Mouse (Mus musculus) forebrain, embryonic 10.5 days (tissue): ENCODE measurements around the gene Ccdc24. TPM values are rescaled to one million over a fixed set of nuclear protein-coding genes. Genes with fewer than 3 reads are reported as not detected.
A peak's percentile ranks its signal among the peaks of the same experiment; 100 is the strongest.

Experiments used
- DNase-seq: peaks from one replicate; pipeline ENCODE4 v3.0.0-alpha.2; 2017; ENCODE audit warnings: low spot score; ENCODE audit errors: extremely low spot score
- H3K27ac ChIP-seq: fragments of 300-500 bp; sonication (generic); 2 replicates; pipeline ENCODE4 v1.5.1; 2016; ENCODE audit warnings: mild to moderate bottlenecking
- H3K27me3 ChIP-seq: fragments of 300-500 bp; sonication (generic); 2 replicates; pipeline ENCODE4 v1.6.1; 2016; ENCODE audit warnings: mild to moderate bottlenecking; ENCODE audit not compliant: poor library complexity, severe bottlenecking
- H3K36me3 ChIP-seq: fragments of 300-500 bp; sonication (generic); replicated peaks from 2 replicates; pipeline ENCODE4 v1.6.1; 2016; ENCODE audit warnings: mild to moderate bottlenecking, moderate library complexity
- H3K4me1 ChIP-seq: fragments of 300-500 bp; sonication (generic); 2 replicates; pipeline ENCODE4 v1.6.1; 2016
- H3K4me3 ChIP-seq: fragments of 300-500 bp; sonication (generic); 2 replicates; pipeline ENCODE4 v1.5.1; 2016; ENCODE audit warnings: mild to moderate bottlenecking, moderate library complexity
- H3K9me3 ChIP-seq: fragments of 300-500 bp; sonication (generic); 2 replicates; pipeline ENCODE4 v1.6.1; 2016; ENCODE audit warnings: mild to moderate bottlenecking, moderate library complexity
- whole genome bisulfite sequencing: fragments of 180-500 bp; shearing (Covaris S2); methylation state at CpG from one replicate; pipeline ENCODE4 v1.1.7; 2016; 5-methylcytosine and 5-hydroxymethylcytosine counted together
- polyA plus RNA-seq: library from polyadenylated mRNA; unstranded; fragments of >200 nt; fragmentation: Nextera tagmentation; extraction: Ambion mirVana; gene quantifications from 2 replicates; pipeline ENCODE4 v1.2.1, GENCODE M21; 2016

Gene Ccdc24
- polyA plus RNA-seq, 1 experiment from 2014 or later = 1.2 TPM

DNA sequence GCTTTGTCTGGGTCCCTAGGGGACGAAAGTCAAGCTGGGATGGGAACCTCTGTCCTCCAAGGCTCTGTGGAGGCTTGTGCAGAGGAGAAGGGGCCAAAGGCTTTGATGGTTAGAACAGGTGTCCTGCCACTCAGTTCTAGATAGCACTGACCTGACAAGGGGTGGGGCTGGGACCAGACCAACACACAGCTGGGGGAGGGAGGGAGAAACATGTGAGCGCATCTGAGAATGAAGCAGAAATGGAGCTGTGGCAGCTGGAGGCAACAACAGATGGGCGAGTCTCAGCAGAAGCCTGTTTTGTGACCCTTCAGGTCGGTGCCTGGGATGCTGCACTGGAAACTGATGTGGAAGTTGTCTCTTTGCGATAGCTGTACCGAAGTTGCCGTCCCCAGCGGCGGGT is 3.0 kb downstream of the Ccdc24 start:
- no peak overlapping the region for H3K27ac ChIP-seq
- peaks cover 22% of the 10 kb centered on the region for H3K36me3 ChIP-seq
- WGBS = 79% methylated on average over 9 of the region's 9 CpGs
- H3K4me3 ChIP-seq = no peak overlapping the region
- peaks cover 58% of the 10 kb centered on the region for H3K4me1 ChIP-seq
- no peaks in the 10 kb centered on the region for H3K9me3 ChIP-seq
- peaks cover 21% of the 10 kb centered on the region for H3K27me3 ChIP-seq
- no peak for DNase-seq

DNA sequence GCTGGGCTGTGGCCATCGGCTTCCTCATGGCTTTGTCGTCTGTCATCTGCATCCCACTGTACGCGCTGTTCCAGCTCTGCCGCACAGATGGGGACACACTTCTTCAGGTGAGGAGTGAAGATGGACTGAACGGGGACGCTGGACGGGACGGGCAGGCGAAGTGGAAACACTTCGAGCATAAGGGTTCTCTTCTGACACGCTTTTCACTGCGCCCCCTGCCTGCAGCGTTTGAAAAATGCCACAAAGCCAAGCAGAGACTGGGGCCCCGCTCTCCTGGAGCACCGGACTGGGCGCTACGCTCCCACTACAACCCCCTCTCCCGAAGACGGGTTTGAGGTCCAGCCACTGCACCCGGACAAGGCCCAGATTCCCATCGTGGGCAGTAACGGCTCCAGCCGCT is 4.5 kb downstream of the Ccdc24 start:
- WGBS = 18% methylated on average over 24 of the region's 24 CpGs
- H3K4me1 ChIP-seq = peaks cover 57% of the 10 kb centered on the region
- no peaks in the 10 kb centered on the region for H3K9me3 ChIP-seq
- peak overlapping the region; percentile 37; the same call in 1 of the 2 replicates for H3K27ac ChIP-seq
- peak overlapping the region; percentile 18; the same call in 1 of the 2 replicates for H3K4me3 ChIP-seq
- peak; percentile 62 for DNase-seq
- H3K27me3 ChIP-seq = peaks cover 21% of the 10 kb centered on the region
- H3K36me3 ChIP-seq = peaks cover 7% of the 10 kb centered on the region; the same call in 1 of the 2 replicates

GRCm38 (mm10) chr4:117867000-117867399 is 5.4 kb downstream of the Ccdc24 start:
- Histone ChIP-seq H3K9me3 (no peaks in the 10 kb centered on the region), H3K27ac (no peak overlapping the region), H3K4me3 (no peak overlapping the region), H3K36me3 (peaks cover 7% of the 10 kb centered on the region; the same call in 1 of the 2 replicates), H3K4me1 (peaks cover 50% of the 10 kb centered on the region), H3K27me3 (peaks cover 21% of the 10 kb centered on the region)
- no peak for DNase-seq
- 82% methylated on average over 6 of the region's 6 CpGs for WGBS

- DNase-seq = no peak
- Histone ChIP-seq H3K4me1 (peaks cover 41% of the 10 kb centered on the region), H3K27me3 (peaks cover 21% of the 10 kb centered on the region), H3K4me3 (no peak overlapping the region), H3K36me3 (peaks cover 7% of the 10 kb centered on the region; the same call in 1 of the 2 replicates), H3K27ac (no peak overlapping the region), H3K9me3 (no peaks in the 10 kb centered on the region)
- 69% methylated on average over 9 of the region's 9 CpGs for WGBS
Observed at GRCm38 (mm10) chr4:117866083-117866482, 6.3 kb downstream of the Ccdc24 start.

- Histone ChIP-seq H3K9me3 (no peaks in the 10 kb centered on the region), H3K4me3 (no peak overlapping the region), H3K27ac (no peak overlapping the region), H3K4me1 (peaks cover 22% of the 10 kb centered on the region), H3K27me3 (peaks cover 10% of the 10 kb centered on the region), H3K36me3 (peaks cover 4% of the 10 kb centered on the region)
- 39% methylated on average over 4 of the region's 4 CpGs for WGBS
- no peak for DNase-seq
Observed at GRCm38 (mm10) chr4:117862823-117863222, 9.5 kb downstream of the Ccdc24 start.

DNA sequence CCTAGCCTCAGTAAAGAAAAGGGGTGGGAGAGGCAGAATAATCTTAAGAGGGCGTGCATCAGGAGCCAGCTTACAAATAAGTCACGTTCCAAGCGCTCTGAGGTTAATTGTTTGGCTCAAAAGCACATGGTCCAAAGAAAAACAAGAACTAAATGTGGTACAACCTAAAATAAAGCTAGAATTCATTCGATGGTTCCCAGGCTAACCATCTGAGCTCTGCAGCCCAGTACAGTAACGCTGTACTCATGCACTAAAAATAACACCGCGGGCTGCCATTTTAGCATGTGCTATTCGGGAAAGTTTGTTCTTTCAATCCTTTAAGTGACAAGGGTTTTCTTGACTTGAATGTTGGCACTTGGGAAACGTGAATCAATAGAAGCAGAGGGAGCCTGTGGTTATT is 11.8 kb downstream of the Ccdc24 start:
- Histone ChIP-seq H3K4me3 (no peak overlapping the region), H3K36me3 (peaks cover 13% of the 10 kb centered on the region), H3K9me3 (no peaks in the 10 kb centered on the region), H3K4me1 (peaks cover 14% of the 10 kb centered on the region; the same call in 1 of the 2 replicates), H3K27me3 (no peaks in the 10 kb centered on the region), H3K27ac (no peak overlapping the region)
- DNase-seq = no peak
- 91% methylated on average over 9 of the region's 9 CpGs for WGBS

GRCm38 (mm10) chr4:117858794-117859193 is 13.6 kb downstream of the Ccdc24 start:
- Histone ChIP-seq H3K36me3 (peaks cover 9% of the 10 kb centered on the region), H3K4me1 (peaks cover 19% of the 10 kb centered on the region; the same call in 1 of the 2 replicates), H3K4me3 (no peak overlapping the region), H3K9me3 (no peaks in the 10 kb centered on the region), H3K27me3 (no peaks in the 10 kb centered on the region), H3K27ac (no peak overlapping the region)
- 76% methylated on average over 3 of the region's 3 CpGs for WGBS
- no peak for DNase-seq

DNA sequence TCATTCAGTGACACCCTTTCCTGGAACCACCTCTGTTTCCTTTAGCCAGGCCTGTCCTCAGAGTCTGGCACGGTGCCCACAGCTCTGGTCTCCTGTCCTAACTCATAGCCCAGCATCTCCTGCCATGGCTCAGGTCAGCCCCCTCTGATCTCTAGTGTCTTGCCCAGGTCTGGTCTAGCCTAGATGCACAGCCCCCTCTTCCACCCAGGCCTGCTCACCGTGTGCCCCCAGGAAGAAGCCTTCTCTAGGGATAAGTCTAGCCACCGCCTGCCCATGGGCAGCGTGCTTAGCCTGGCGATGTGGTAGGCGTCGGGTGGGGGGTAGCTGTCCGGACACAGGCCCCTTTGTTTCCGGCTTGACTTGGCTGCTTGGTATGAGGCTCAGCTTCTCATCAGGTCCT is 17.2 kb downstream of the Ccdc24 start:
- Histone ChIP-seq H3K36me3 (peaks cover 9% of the 10 kb centered on the region), H3K27me3 (no peaks in the 10 kb centered on the region), H3K9me3 (no peaks in the 10 kb centered on the region), H3K4me1 (peaks cover 21% of the 10 kb centered on the region), H3K27ac (peak overlapping the region; percentile 36; the same call in 1 of the 2 replicates), H3K4me3 (no peak overlapping the region)
- WGBS = 65% methylated on average over 9 of the region's 9 CpGs
- DNase-seq = no peak

- 92% methylated on average over 10 of the region's 10 CpGs for WGBS
- no peak for DNase-seq
- H3K27me3 ChIP-seq = no peaks in the 10 kb centered on the region
- H3K9me3 ChIP-seq = no peaks in the 10 kb centered on the region
- H3K27ac ChIP-seq = no peak overlapping the region
- no peak overlapping the region for H3K4me3 ChIP-seq
- H3K36me3 ChIP-seq = peaks cover 7% of the 10 kb centered on the region
- peaks cover 37% of the 10 kb centered on the region for H3K4me1 ChIP-seq
Observed at GRCm38 (mm10) chr4:117852152-117852868, 20.0 kb downstream of the Ccdc24 start.

GRCm38 (mm10) chr4:117850871-117851270 is 21.5 kb downstream of the Ccdc24 start:
- 76% methylated on average over 7 of the region's 7 CpGs for WGBS
- DNase-seq = no peak
- Histone ChIP-seq H3K9me3 (no peaks in the 10 kb centered on the region), H3K36me3 (peaks cover 4% of the 10 kb centered on the region; the same call in 1 of the 2 replicates), H3K27me3 (no peaks in the 10 kb centered on the region), H3K27ac (no peak overlapping the region), H3K4me1 (peaks cover 42% of the 10 kb centered on the region), H3K4me3 (no peak overlapping the region)

GRCm38 (mm10) chr4:117850176-117850575 is 22.2 kb downstream of the Ccdc24 start:
- Histone ChIP-seq H3K4me3 (no peak overlapping the region), H3K27me3 (no peaks in the 10 kb centered on the region), H3K27ac (peak overlapping the region; percentile 71; the same call in 1 of the 2 replicates), H3K4me1 (peaks cover 35% of the 10 kb centered on the region), H3K36me3 (peaks cover 9% of the 10 kb centered on the region; the same call in 1 of the 2 replicates), H3K9me3 (no peaks in the 10 kb centered on the region)
- DNase-seq = no peak
- 84% methylated on average over 7 of the region's 7 CpGs for WGBS

GRCm38 (mm10) chr4:117849506-117849905 is 22.9 kb downstream of the Ccdc24 start:
- WGBS = 19% methylated on average over 5 of the region's 5 CpGs
- Histone ChIP-seq H3K27ac (peak overlapping the region; percentile 71), H3K36me3 (peaks cover 9% of the 10 kb centered on the region; the same call in 1 of the 2 replicates), H3K27me3 (no peaks in the 10 kb centered on the region), H3K4me3 (peak overlapping the region; percentile 16; the same call in 1 of the 2 replicates), H3K9me3 (no peaks in the 10 kb centered on the region), H3K4me1 (peaks cover 34% of the 10 kb centered on the region)
- DNase-seq = no peak

DNA sequence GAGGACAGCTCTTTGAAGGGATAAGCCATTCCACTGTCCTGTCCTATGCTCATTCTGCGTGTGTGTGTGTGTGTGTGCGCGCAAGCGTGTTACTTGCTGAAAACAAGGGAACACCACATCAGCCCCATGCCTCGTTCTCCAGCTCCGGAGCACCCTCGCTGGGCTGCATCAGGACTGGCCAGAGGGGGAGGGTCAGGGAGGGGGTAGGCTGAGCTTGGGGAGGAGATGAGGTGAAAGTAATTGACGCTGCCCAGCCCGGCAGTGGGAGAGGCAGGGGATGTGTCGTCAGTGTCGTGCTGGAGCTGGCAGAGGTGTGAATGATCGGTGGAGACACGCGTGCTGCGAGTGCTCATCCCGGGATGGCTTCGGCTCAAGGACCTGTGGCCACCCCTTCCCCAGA is 23.3 kb downstream of the Ccdc24 start:
- WGBS = 58% methylated on average over 17 of the region's 17 CpGs
- H3K27me3 ChIP-seq = no peaks in the 10 kb centered on the region
- H3K9me3 ChIP-seq = no peaks in the 10 kb centered on the region
- H3K36me3 ChIP-seq = peaks cover 9% of the 10 kb centered on the region; the same call in 1 of the 2 replicates
- H3K4me3 ChIP-seq = peak overlapping the region; percentile 16; the same call in 1 of the 2 replicates
- H3K27ac ChIP-seq = peak overlapping the region; percentile 71
- no peak for DNase-seq
- peaks cover 34% of the 10 kb centered on the region for H3K4me1 ChIP-seq
